Mouse (Mus musculus): ENCODE data around the gene Hrc.
"Not testable (repeated sequence)": the region's sequence is repeated elsewhere in the genome, so short reads cannot be mapped to it uniquely, and the experiment has no call there.

The Hrc gene

GRCm38 (mm10) chr7:45333431-45333982, 1.6 kb upstream of the Hrc start, which contains the start of gene Trpm4:
Gene Trpm4 (minus strand): TSS chr7:45333780.
- DNase-seq (ENCODE audit: low spot score): peak; percentile 56

GRCm38 (mm10) chr7:45334605-45335004, 485 bp upstream of the Hrc start:
- DNase-seq (ENCODE audit: low spot score): no peak

- DNase-seq (ENCODE audit: low spot score): no peak
Measured at GRCm38 (mm10) chr7:45336319-45336718, 1.2 kb downstream of the Hrc start.

GRCm38 (mm10) chr7:45337469-45337868, 2.4 kb downstream of the Hrc start:
- DNase-seq (ENCODE audit: low spot score): no peak

GRCm38 (mm10) chr7:45338161-45338911, 3.2 kb downstream of the Hrc start:
- no peak for DNase-seq (ENCODE audit: low spot score)

GRCm38 (mm10) chr7:45339410-45340065, 4.4 kb downstream of the Hrc start:
- DNase-seq (ENCODE audit: low spot score): peak; percentile 26

GRCm38 (mm10) chr7:45340066-45340442, 5.0 kb downstream of the Hrc start:
- no peak for DNase-seq (ENCODE audit: low spot score)

GRCm38 (mm10) chr7:45340669-45341068, 5.6 kb downstream of the Hrc start:
- peak; percentile 22 for DNase-seq (ENCODE audit: low spot score)

- DNase-seq (ENCODE audit: low spot score): peak; percentile 80
Measured at GRCm38 (mm10) chr7:45341303-45341702, 6.2 kb downstream of the Hrc start.

GRCm38 (mm10) chr7:45342081-45342480, 7.0 kb downstream of the Hrc start:
- no peak for DNase-seq (ENCODE audit: low spot score)

- no peak for DNase-seq (ENCODE audit: low spot score)
Measured at GRCm38 (mm10) chr7:45343543-45343942, 8.5 kb downstream of the Hrc start.

- no peak for DNase-seq (ENCODE audit: low spot score)
Measured at GRCm38 (mm10) chr7:45346905-45347304, 11.8 kb downstream of the Hrc start.

- no peak for DNase-seq (ENCODE audit: low spot score)
Measured at GRCm38 (mm10) chr7:45353041-45353440, 18.0 kb downstream of the Hrc start.

GRCm38 (mm10) chr7:45355318-45356020, 20.4 kb downstream of the Hrc start:
- DNase-seq (ENCODE audit: low spot score): no peak

GRCm38 (mm10) chr7:45356087-45356486, 21.0 kb downstream of the Hrc start:
- no peak for DNase-seq (ENCODE audit: low spot score)

GRCm38 (mm10) chr7:45359081-45359480, 24.0 kb downstream of the Hrc start:
- not testable (repeated sequence) for DNase-seq (ENCODE audit: low spot score)

GRCm38 (mm10) chr7:45360404-45361125, 25.5 kb downstream of the Hrc start:
- no peak for DNase-seq (ENCODE audit: low spot score)

- no peak for DNase-seq (ENCODE audit: low spot score)
Measured at GRCm38 (mm10) chr7:45361243-45361804, 26.2 kb downstream of the Hrc start.

- no peak for DNase-seq (ENCODE audit: low spot score)
Measured at GRCm38 (mm10) chr7:45362801-45363200, 27.7 kb downstream of the Hrc start.

GRCm38 (mm10) chr7:45363983-45364382, 28.9 kb downstream of the Hrc start:
- no peak for DNase-seq (ENCODE audit: low spot score)
